Mouse (Mus musculus) spleen, adult 2 months (tissue): ENCODE results near the gene Gm28230.

Experiments used
- CTCF ChIP-seq: fragments of 200-500 bp; IDR thresholded peaks from 2 replicates; pipeline ENCODE4 v1.5.1; 2011; ENCODE audit warnings: mild to moderate bottlenecking, inconsistent platforms; ENCODE audit not compliant: insufficient read depth, insufficient read length, insufficient replicate concordance; ENCODE audit errors: extremely low read depth
- POLR2A ChIP-seq: fragments of 200-500 bp; IDR thresholded peaks from 2 replicates; pipeline ENCODE4 v1.6.1; 2011; ENCODE audit warnings: low read depth, low read length, inconsistent platforms

DNA sequence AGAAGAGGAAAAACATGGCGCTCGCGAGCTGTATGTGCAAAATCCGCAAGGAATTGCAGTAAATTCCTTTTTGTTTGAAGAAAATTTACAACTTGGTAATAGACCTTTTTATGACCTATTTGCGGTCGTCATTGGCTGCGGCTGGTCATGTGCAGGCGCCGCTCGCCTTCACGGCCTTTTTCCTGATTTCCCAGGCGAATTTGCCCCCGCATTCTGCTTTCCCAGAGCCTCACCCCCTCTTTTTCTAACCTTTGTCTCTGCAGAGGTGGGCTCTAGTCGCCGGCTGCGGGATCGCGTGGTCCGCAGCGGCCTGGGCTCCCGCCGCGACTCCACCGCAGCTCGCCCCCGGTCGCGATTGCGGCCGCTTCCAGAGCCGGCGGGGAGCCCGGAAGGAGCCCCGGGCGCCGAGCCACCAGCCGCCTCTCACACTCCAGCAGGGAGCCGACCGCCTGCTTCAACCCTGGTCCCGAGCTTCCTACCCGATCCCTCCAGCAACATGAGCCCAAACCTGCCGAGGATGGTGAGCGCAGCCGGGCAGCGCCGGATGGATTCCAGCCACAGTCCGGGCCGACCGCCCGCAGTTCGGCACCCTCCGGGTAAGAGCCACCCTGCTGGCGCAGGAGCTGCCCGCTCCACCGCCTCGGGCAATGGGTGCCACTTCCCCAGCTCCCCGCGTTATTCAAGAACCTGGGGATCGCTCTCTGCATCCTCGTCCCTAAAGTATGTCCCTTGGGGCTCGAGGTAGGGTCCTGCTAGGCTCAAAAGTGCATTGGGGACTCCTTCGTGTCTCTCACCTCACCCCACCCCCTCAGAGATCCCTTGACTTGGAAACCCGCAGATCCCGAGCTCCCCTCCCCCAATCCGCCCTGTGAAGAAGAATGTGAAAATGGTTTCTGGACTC lies 14.6 kb upstream of the Gm28230 start, which contains the start of the genes Hoxd3 and Hoxd4:
- TF ChIP-seq CTCF: no peak
- TF ChIP-seq POLR2A: no peak
